Mouse (Mus musculus) lung, adult 2 months (tissue): ENCODE measurements around the gene Pacrg.

Source experiments
- CTCF ChIP-seq: fragments of 200-500 bp; IDR thresholded peaks from 2 replicates; pipeline ENCODE4 v1.5.1; 2011; ENCODE audit warnings: mild to moderate bottlenecking, low read length, control low read depth; ENCODE audit not compliant: insufficient read depth
- POLR2A ChIP-seq: fragments of 200-500 bp; IDR thresholded peaks from 2 replicates; pipeline ENCODE4 v1.6.1; 2011; ENCODE audit warnings: low read depth, mild to moderate bottlenecking, control low read depth, low read length, borderline replicate concordance; ENCODE audit errors: extremely low read depth

DNA sequence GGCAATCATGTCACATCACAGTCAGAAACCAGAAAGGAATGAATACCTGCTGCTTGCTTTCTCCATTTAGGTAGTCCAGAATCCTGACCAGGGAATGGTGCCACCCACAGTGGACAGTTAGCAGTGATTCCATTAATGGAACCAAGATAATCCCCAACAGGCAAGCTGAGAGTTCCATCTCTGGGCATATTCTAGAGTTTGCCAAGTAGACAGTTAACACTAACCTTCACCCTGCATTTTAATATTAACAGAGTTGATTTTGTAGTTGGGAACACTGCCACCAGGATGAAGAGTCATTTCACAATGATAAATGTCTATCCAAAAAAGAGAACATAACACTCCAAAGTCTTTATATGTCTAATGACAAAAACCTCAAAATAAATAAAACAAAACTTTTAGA, 144.7 kb downstream of the Pacrg start:
- TF ChIP-seq POLR2A: no peak
- TF ChIP-seq CTCF: no peak
